17 mouse cellular contexts compared by ENCODE assay signal in genomic region chr2:33302828-33303227, GRCm38 (mm10).
DNase-seq lines count a peak whose midpoint lies in the region; ATAC-seq and TF ChIP-seq lines count a peak whose summit lies in the region.
"Had no signal": no experiment of that assay in that cellular context is flagged by ENCODE, and none has a peak within 500 bp of the region (broad histone marks: within the 10 kb centered on the region; RNA-seq: fewer than 3 reads in every experiment).

No protein-coding gene starts in this region.

- H3K4me1 ChIP-seq in bone marrow, adult 2 months (ENCODE audit: control insufficient read depth, insufficient read depth, low read length), result peaks cover 9% of the 10 kb centered on the region
- H3K4me1 ChIP-seq in limb, embryonic 12.5 days (replicated peaks), result peaks cover 67% of the 10 kb centered on the region
- peaks cover 16% of the 10 kb centered on the region; the same call in 1 of the 2 replicates for H3K4me1 ChIP-seq in stomach, embryonic 15.5 days
- peaks cover 18% of the 10 kb centered on the region for H3K4me1 ChIP-seq in heart, embryonic 10.5 days
- H3K4me1 ChIP-seq: liver, embryonic 13.5 days had no signal

- no peaks in the 10 kb centered on the region for H3K36me3 ChIP-seq in limb, embryonic 12.5 days
- H3K36me3 ChIP-seq in stomach, embryonic 15.5 days, result no peaks in the 10 kb centered on the region
- no peaks in the 10 kb centered on the region for H3K36me3 ChIP-seq in heart, embryonic 10.5 days
- H3K36me3 ChIP-seq: heart, embryonic 15.5 days; hindbrain, embryonic 15.5 days; liver, embryonic 13.5 days had no signal

- WGBS in bone marrow, adult 2 months, result 13% methylated on average over 4 of the region's 4 CpGs
- 54% methylated on average over 4 of the region's 4 CpGs for WGBS in limb, embryonic 12.5 days
- 69% methylated on average over 4 of the region's 4 CpGs for WGBS in stomach, embryonic 15.5 days
- WGBS in heart, embryonic 10.5 days, result 78% methylated on average over 4 of the region's 4 CpGs

- H3K27ac ChIP-seq in bone marrow, adult 2 months (ENCODE audit: control insufficient read depth, insufficient read depth, low read depth, low read length, poor library complexity), result peak overlapping the region; percentile 80
- peak overlapping the region; percentile 78 for H3K27ac ChIP-seq in limb, embryonic 12.5 days
- H3K27ac ChIP-seq in stomach, embryonic 15.5 days, result peak overlapping the region; percentile 35; the same call in 1 of the 2 replicates
- H3K27ac ChIP-seq in heart, embryonic 10.5 days, result no peak overlapping the region
- H3K27ac ChIP-seq: heart, embryonic 15.5 days; hindbrain, embryonic 15.5 days; liver, embryonic 13.5 days had no signal

- no peak for TF ChIP-seq POLR2A in bone marrow, adult 2 months (IDR thresholded peaks at IDR 0.05; ENCODE audit: borderline replicate concordance, control insufficient read depth, low read depth, low read length)

- H3K9ac ChIP-seq in limb, embryonic 12.5 days (replicated peaks), result no peak overlapping the region
- no peak overlapping the region for H3K9ac ChIP-seq in stomach, embryonic 15.5 days
- H3K9ac ChIP-seq: heart, embryonic 15.5 days; hindbrain, embryonic 15.5 days; liver, embryonic 13.5 days had no signal

- DNase-seq in kidney, postnatal 10 days, result peak; percentile 24
- no peak for DNase-seq in kidney, adult 8-10 months
- no peak for DNase-seq in heart, embryonic 10.5 days (ENCODE audit: low spot score)
- no peak for DNase-seq in layer of hippocampus, postnatal 10 days (ENCODE audit: low spot score in 2 of 2)
- DNase-seq: adrenal gland, postnatal 10 days; cerebellum, adult 18-20 months; embryo, embryonic 11 days; kidney, postnatal 25 days; liver, embryonic 13.5 days; right cerebral cortex, postnatal 4 days had no signal

- ATAC-seq in limb, embryonic 12.5 days (ENCODE audit: insufficient number of reproducible peaks, insufficient read depth, low FRiP score, low TSS enrichment, low read depth), result no peak
- ATAC-seq in stomach, embryonic 15.5 days (ENCODE audit: insufficient read depth, low FRiP score, low read depth), result no peak
- ATAC-seq: CD4-positive, CD25-positive, alpha-beta regulatory T cell, adult 4 months; Patski had no signal

- peak; percentile 35; the same call in 1 of the 2 replicates for TF ChIP-seq CTCF in bone marrow, adult 2 months (IDR thresholded peaks at IDR 0.05; ENCODE audit: control insufficient read depth, insufficient read depth, low read length)

- H3K27me3 ChIP-seq in limb, embryonic 12.5 days, result no peaks in the 10 kb centered on the region
- H3K27me3 ChIP-seq in stomach, embryonic 15.5 days (replicated peaks), result no peaks in the 10 kb centered on the region
- no peaks in the 10 kb centered on the region for H3K27me3 ChIP-seq in heart, embryonic 10.5 days (ENCODE audit: insufficient read depth, poor library complexity, severe bottlenecking)
- H3K27me3 ChIP-seq: heart, embryonic 15.5 days; hindbrain, embryonic 15.5 days; liver, embryonic 13.5 days; Patski had no signal

- H3K9me3 ChIP-seq in limb, embryonic 12.5 days, result no peaks in the 10 kb centered on the region
- H3K9me3 ChIP-seq in stomach, embryonic 15.5 days, result no peaks in the 10 kb centered on the region
- no peaks in the 10 kb centered on the region for H3K9me3 ChIP-seq in heart, embryonic 10.5 days
- H3K9me3 ChIP-seq: heart, embryonic 15.5 days; hindbrain, embryonic 15.5 days; liver, embryonic 13.5 days had no signal

- H3K4me2 ChIP-seq in limb, embryonic 12.5 days, result no peak overlapping the region
- no peak overlapping the region for H3K4me2 ChIP-seq in stomach, embryonic 15.5 days
- H3K4me2 ChIP-seq: heart, embryonic 15.5 days; hindbrain, embryonic 15.5 days; liver, embryonic 13.5 days had no signal

- H3K4me3 ChIP-seq in bone marrow, adult 2 months (replicated peaks; ENCODE audit: control insufficient read depth, low read depth, low read length), result peak overlapping the region; percentile 1
- H3K4me3 ChIP-seq in limb, embryonic 12.5 days (replicated peaks), result no peak overlapping the region
- no peak overlapping the region for H3K4me3 ChIP-seq in stomach, embryonic 15.5 days (replicated peaks)
- no peak overlapping the region for H3K4me3 ChIP-seq in heart, embryonic 10.5 days
- H3K4me3 ChIP-seq: heart, embryonic 15.5 days; hindbrain, embryonic 15.5 days; liver, embryonic 13.5 days had no signal
